Mouse (Mus musculus) heart, embryonic 16.5 days (tissue): ENCODE data around the gene Grid2. TPM values are rescaled to one million over a fixed set of nuclear protein-coding genes. Genes with fewer than 3 reads are reported as not detected.

Source experiments
- ATAC-seq: fragments of 200-750 bp; cut with Nextera tagmentation; replicated peaks from 2 replicates; pipeline ENCODE4 v1.8.0; 2017; ENCODE audit warnings: moderate number of reproducible peaks; ENCODE audit not compliant: insufficient read depth, low FRiP score; ENCODE audit errors: extremely low read depth
- H3K27ac ChIP-seq: fragments of 300-500 bp; sonication (generic); 2 replicates; pipeline ENCODE4 v1.5.1; 2014; ENCODE audit warnings: mild to moderate bottlenecking, low read length, control low read depth, moderate library complexity
- H3K27me3 ChIP-seq: fragments of 300-500 bp; sonication (generic); 2 replicates; pipeline ENCODE4 v1.6.1; 2014; ENCODE audit warnings: low read length, mixed read lengths; ENCODE audit not compliant: control insufficient read depth, insufficient read depth
- H3K36me3 ChIP-seq: fragments of 300-500 bp; sonication (generic); 2 replicates; pipeline ENCODE4 v1.6.1; 2014; ENCODE audit not compliant: control insufficient read depth, insufficient read depth
- H3K4me1 ChIP-seq: fragments of 300-500 bp; sonication (generic); 2 replicates; pipeline ENCODE4 v1.6.1; 2014; ENCODE audit warnings: low read length, mixed read lengths; ENCODE audit not compliant: control insufficient read depth, insufficient read depth
- H3K4me2 ChIP-seq: fragments of 300-500 bp; sonication (generic); 2 replicates; pipeline ENCODE4 v1.6.1; 2014; ENCODE audit warnings: low read depth, mild to moderate bottlenecking, control low read depth, low read length
- H3K4me3 ChIP-seq: fragments of 300-500 bp; sonication (generic); 2 replicates; pipeline ENCODE4 v1.5.1; 2014; ENCODE audit warnings: mild to moderate bottlenecking, control low read depth, low read length
- H3K9ac ChIP-seq: fragments of 300-500 bp; sonication (generic); 2 replicates; pipeline ENCODE4 v1.6.1; 2014; ENCODE audit warnings: low read length, control low read depth
- H3K9me3 ChIP-seq: fragments of 300-500 bp; sonication (generic); replicated peaks from 2 replicates; pipeline ENCODE4 v1.6.1; 2016; ENCODE audit warnings: low read length; ENCODE audit not compliant: control insufficient read depth
- WGBS: fragments of 180-500 bp; shearing (Covaris S2); extraction: QIAGEN DNeasy Blood & Tissue Kit; methylation state at CpG from one replicate; pipeline ENCODE4 v1.1.7; 2014; 5-methylcytosine and 5-hydroxymethylcytosine counted together
- polyA plus RNA-seq: library from polyadenylated mRNA; unstranded; fragments of >200 nt; fragmentation: Nextera tagmentation; extraction: Ambion mirVana; gene quantifications from 2 replicates; pipeline ENCODE4 v1.2.1, GENCODE M21; 2015

Gene Grid2
- polyA plus RNA-seq, 1 experiment from 2014 or later: 0.55 TPM

GRCm38 (mm10) chr6:63347015-63347414, 91.3 kb downstream of the Grid2 start:
- Histone ChIP-seq H3K9me3 (no peaks in the 10 kb centered on the region), H3K4me1 (no peaks in the 10 kb centered on the region), H3K27me3 (no peaks in the 10 kb centered on the region), H3K4me3 (no peak overlapping the region), H3K36me3 (no peaks in the 10 kb centered on the region), H3K27ac (no peak overlapping the region), H3K9ac (no peak overlapping the region), H3K4me2 (no peak overlapping the region)
- WGBS: 72% methylated on average over 1 of the region's 1 CpGs
- ATAC-seq: no peak

GRCm38 (mm10) chr6:63381061-63381611, 125.5 kb downstream of the Grid2 start:
- no peak overlapping the region for H3K27ac ChIP-seq
- H3K4me1 ChIP-seq: no peaks in the 10 kb centered on the region
- no peaks in the 10 kb centered on the region for H3K27me3 ChIP-seq
- no peak overlapping the region for H3K4me2 ChIP-seq
- no peak overlapping the region for H3K9ac ChIP-seq
- H3K4me3 ChIP-seq: no peak overlapping the region
- H3K36me3 ChIP-seq: no peaks in the 10 kb centered on the region
- ATAC-seq: no peak
- WGBS: 82% methylated on average over 1 of the region's 1 CpGs
- no peaks in the 10 kb centered on the region for H3K9me3 ChIP-seq

DNA sequence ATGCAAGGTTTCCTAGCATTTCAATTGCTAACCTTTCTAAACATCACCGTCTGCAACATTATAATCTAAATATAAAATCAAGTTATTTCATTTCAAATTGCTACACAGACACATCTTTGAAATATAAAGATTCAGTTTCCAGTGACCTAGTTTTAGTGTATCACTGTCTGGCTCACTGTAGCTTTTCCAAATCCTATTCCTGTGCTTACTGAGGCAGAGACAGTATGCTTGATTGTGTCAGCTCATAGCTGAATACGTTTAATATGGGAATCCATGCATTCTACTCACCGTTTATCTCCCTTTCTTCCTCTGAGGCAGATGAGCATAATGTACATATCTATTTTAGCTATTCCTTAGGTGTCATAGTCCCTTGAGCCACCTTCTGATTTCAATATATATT, 146.0 kb downstream of the Grid2 start:
- no peak for ATAC-seq
- H3K27ac ChIP-seq: no peak overlapping the region
- H3K27me3 ChIP-seq: no peaks in the 10 kb centered on the region
- WGBS: 71% methylated on average over 3 of the region's 3 CpGs
- H3K4me1 ChIP-seq: no peaks in the 10 kb centered on the region
- no peak overlapping the region for H3K4me3 ChIP-seq
- no peak overlapping the region for H3K4me2 ChIP-seq
- no peaks in the 10 kb centered on the region for H3K36me3 ChIP-seq
- no peaks in the 10 kb centered on the region for H3K9me3 ChIP-seq
- H3K9ac ChIP-seq: no peak overlapping the region

GRCm38 (mm10) chr6:63417534-63417933, 161.9 kb downstream of the Grid2 start:
- Histone ChIP-seq H3K36me3 (no peaks in the 10 kb centered on the region), H3K4me3 (no peak overlapping the region), H3K9ac (no peak overlapping the region), H3K4me2 (no peak overlapping the region), H3K27me3 (no peaks in the 10 kb centered on the region), H3K9me3 (no peaks in the 10 kb centered on the region), H3K27ac (no peak overlapping the region), H3K4me1 (no peaks in the 10 kb centered on the region)
- ATAC-seq: no peak
- 57% methylated on average over 1 of the region's 1 CpGs for WGBS

GRCm38 (mm10) chr6:63432751-63433150, 177.1 kb downstream of the Grid2 start:
- WGBS: 75% methylated on average over 2 of the region's 2 CpGs
- Histone ChIP-seq H3K4me2 (no peak overlapping the region), H3K27ac (no peak overlapping the region), H3K9ac (no peak overlapping the region), H3K27me3 (no peaks in the 10 kb centered on the region), H3K4me1 (no peaks in the 10 kb centered on the region), H3K36me3 (no peaks in the 10 kb centered on the region), H3K4me3 (no peak overlapping the region), H3K9me3 (no peaks in the 10 kb centered on the region)
- ATAC-seq: no peak

- no peak for ATAC-seq
- H3K4me3 ChIP-seq: no peak overlapping the region
- no peak overlapping the region for H3K9ac ChIP-seq
- H3K27me3 ChIP-seq: no peaks in the 10 kb centered on the region
- WGBS: 59% methylated on average over 2 of the region's 2 CpGs
- H3K36me3 ChIP-seq: no peaks in the 10 kb centered on the region
- H3K4me1 ChIP-seq: no peaks in the 10 kb centered on the region
- H3K27ac ChIP-seq: no peak overlapping the region
- H3K4me2 ChIP-seq: no peak overlapping the region
- no peaks in the 10 kb centered on the region for H3K9me3 ChIP-seq
These were observed 192.5 kb downstream of the Grid2 start for GRCm38 (mm10) chr6:63448175-63448574.

DNA sequence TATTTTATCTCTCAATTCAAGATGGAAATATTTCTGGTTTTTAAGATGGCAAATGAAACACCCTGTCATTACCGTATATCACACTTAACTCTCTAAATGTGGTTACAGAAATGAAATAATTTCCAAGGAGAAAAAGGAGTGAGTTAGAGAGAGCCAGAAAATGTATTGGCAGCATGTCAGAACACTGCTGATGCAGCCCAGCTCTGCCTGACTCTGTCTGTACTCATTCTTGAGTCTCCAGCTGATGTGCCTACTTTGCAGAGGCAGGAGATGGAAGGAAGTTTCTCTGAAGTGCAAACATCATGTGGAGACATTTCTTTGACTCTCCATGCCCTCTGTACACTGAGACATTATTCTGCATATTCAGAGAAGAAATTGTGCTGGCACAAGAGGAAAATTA, 226.5 kb downstream of the Grid2 start:
- H3K9me3 ChIP-seq: no peaks in the 10 kb centered on the region
- 78% methylated on average over 1 of the region's 1 CpGs for WGBS
- H3K9ac ChIP-seq: no peak overlapping the region
- H3K27ac ChIP-seq: no peak overlapping the region
- no peak for ATAC-seq
- no peaks in the 10 kb centered on the region for H3K36me3 ChIP-seq
- no peaks in the 10 kb centered on the region for H3K27me3 ChIP-seq
- no peaks in the 10 kb centered on the region for H3K4me1 ChIP-seq
- H3K4me3 ChIP-seq: no peak overlapping the region
- H3K4me2 ChIP-seq: no peak overlapping the region

DNA sequence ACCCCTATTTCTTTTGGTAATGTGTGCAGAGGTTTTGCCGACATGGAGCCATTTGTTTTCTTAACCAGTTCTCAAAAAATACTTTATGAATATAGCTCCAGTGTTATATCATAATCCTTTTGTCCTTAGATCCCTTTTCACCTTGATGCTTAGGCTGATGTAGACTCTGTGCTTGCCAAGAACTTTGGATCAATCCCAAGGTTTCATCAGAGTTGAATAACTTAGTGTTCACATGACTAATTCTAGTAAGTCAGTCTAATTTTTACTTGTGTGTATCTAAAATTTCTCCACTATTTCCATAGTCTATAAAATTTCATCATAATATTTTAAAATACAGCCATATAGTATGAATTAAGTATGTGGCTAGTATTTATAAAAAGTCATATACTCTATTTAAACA, 259.3 kb downstream of the Grid2 start:
- H3K4me2 ChIP-seq: no peak overlapping the region
- no peak for ATAC-seq
- no peaks in the 10 kb centered on the region for H3K27me3 ChIP-seq
- WGBS: 90% methylated on average over 1 of the region's 1 CpGs
- no peaks in the 10 kb centered on the region for H3K9me3 ChIP-seq
- no peak overlapping the region for H3K4me3 ChIP-seq
- no peak overlapping the region for H3K27ac ChIP-seq
- no peak overlapping the region for H3K9ac ChIP-seq
- H3K4me1 ChIP-seq: no peaks in the 10 kb centered on the region
- H3K36me3 ChIP-seq: no peaks in the 10 kb centered on the region

DNA sequence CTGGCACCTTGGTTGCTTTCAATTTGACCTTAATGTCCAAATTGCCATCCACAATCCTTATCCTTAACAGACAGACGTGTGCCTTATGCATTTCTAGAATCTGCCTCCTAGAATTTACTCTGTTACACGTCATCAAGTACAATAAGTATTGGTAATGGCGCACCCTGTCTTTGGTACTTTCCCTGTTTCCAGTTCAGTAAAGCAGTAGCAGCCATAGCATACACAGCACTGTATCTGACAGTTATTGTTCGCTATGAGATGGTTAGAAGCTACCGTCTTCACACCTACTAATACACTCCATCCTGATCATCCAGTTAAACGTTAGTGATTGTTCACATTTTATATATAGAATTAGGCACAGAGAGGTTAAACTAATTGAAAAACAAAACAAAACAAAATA, 260.3 kb downstream of the Grid2 start:
- Histone ChIP-seq H3K9ac (no peak overlapping the region), H3K36me3 (no peaks in the 10 kb centered on the region), H3K9me3 (no peaks in the 10 kb centered on the region), H3K4me2 (no peak overlapping the region), H3K27me3 (no peaks in the 10 kb centered on the region), H3K4me3 (no peak overlapping the region), H3K27ac (no peak overlapping the region), H3K4me1 (no peaks in the 10 kb centered on the region)
- ATAC-seq: no peak
- 79% methylated on average over 6 of the region's 6 CpGs for WGBS

GRCm38 (mm10) chr6:63531751-63532150, 276.1 kb downstream of the Grid2 start:
- H3K27me3 ChIP-seq: no peaks in the 10 kb centered on the region
- no peak overlapping the region for H3K4me3 ChIP-seq
- no peak overlapping the region for H3K4me2 ChIP-seq
- 66% methylated on average over 2 of the region's 2 CpGs for WGBS
- H3K9ac ChIP-seq: no peak overlapping the region
- H3K36me3 ChIP-seq: no peaks in the 10 kb centered on the region
- no peaks in the 10 kb centered on the region for H3K9me3 ChIP-seq
- ATAC-seq: no peak
- H3K4me1 ChIP-seq: no peaks in the 10 kb centered on the region
- no peak overlapping the region for H3K27ac ChIP-seq
